Mouse (Mus musculus): ENCODE results near the gene Dnah3. TPM values are rescaled to one million over a fixed set of nuclear protein-coding genes. Genes with fewer than 3 reads are reported as not detected.

Gene Dnah3
- polyA plus RNA-seq, 1 experiment from 2014 or later = not detected

GRCm38 (mm10) chr7:119894818-119895544 lies 200.1 kb downstream of the Dnah3 start:
- under 1% methylated on average over 14 of the region's 15 CpGs for WGBS
- ATAC-seq (ENCODE audit: low FRiP score, low TSS enrichment) = peak; percentile 73
- Histone ChIP-seq H3K9me3 (ENCODE audit: low read length) (no peaks in the 10 kb centered on the region), H3K9ac (replicated peaks; ENCODE audit: low read length) (peak overlapping the region; percentile 82), H3K36me3 (ENCODE audit: insufficient read depth, low read length) (no peaks in the 10 kb centered on the region), H3K27ac (ENCODE audit: low read length) (peak overlapping the region; percentile 75), H3K27me3 (ENCODE audit: insufficient read depth, low read length) (no peaks in the 10 kb centered on the region), H3K4me3 (ENCODE audit: low read length) (peak overlapping the region; percentile 73), H3K4me2 (replicated peaks; ENCODE audit: low read depth, low read length) (peak overlapping the region; percentile 61), H3K4me1 (ENCODE audit: insufficient read depth, low read length) (peaks cover 19% of the 10 kb centered on the region)

GRCm38 (mm10) chr7:119892742-119893141 lies 202.3 kb downstream of the Dnah3 start:
- H3K27me3 ChIP-seq (ENCODE audit: insufficient read depth, low read length) = no peaks in the 10 kb centered on the region
- no peaks in the 10 kb centered on the region for H3K36me3 ChIP-seq (ENCODE audit: insufficient read depth, low read length)
- WGBS = 98% methylated on average over 4 of the region's 4 CpGs
- H3K4me1 ChIP-seq (ENCODE audit: insufficient read depth, low read length) = peaks cover 19% of the 10 kb centered on the region
- no peak for ATAC-seq (ENCODE audit: low FRiP score, low TSS enrichment)
- H3K9ac ChIP-seq (replicated peaks; ENCODE audit: low read length) = no peak overlapping the region
- H3K9me3 ChIP-seq (ENCODE audit: low read length) = no peaks in the 10 kb centered on the region
- H3K4me2 ChIP-seq (replicated peaks; ENCODE audit: low read depth, low read length) = no peak overlapping the region
- no peak overlapping the region for H3K27ac ChIP-seq (ENCODE audit: low read length)
- no peak overlapping the region for H3K4me3 ChIP-seq (ENCODE audit: low read length)

- Histone ChIP-seq H3K4me2 (replicated peaks; ENCODE audit: low read depth, low read length) (no peak overlapping the region), H3K4me1 (ENCODE audit: insufficient read depth, low read length) (peaks cover 19% of the 10 kb centered on the region), H3K27ac (ENCODE audit: low read length) (no peak overlapping the region), H3K27me3 (ENCODE audit: insufficient read depth, low read length) (no peaks in the 10 kb centered on the region), H3K4me3 (ENCODE audit: low read length) (no peak overlapping the region), H3K9me3 (ENCODE audit: low read length) (no peaks in the 10 kb centered on the region), H3K36me3 (ENCODE audit: insufficient read depth, low read length) (no peaks in the 10 kb centered on the region), H3K9ac (replicated peaks; ENCODE audit: low read length) (no peak overlapping the region)
- 89% methylated on average over 1 of the region's 1 CpGs for WGBS
- ATAC-seq (ENCODE audit: low FRiP score, low TSS enrichment) = no peak
Measured at GRCm38 (mm10) chr7:119892198-119892597, 202.9 kb downstream of the Dnah3 start.

- no peak overlapping the region for H3K4me2 ChIP-seq (replicated peaks; ENCODE audit: low read depth, low read length)
Measured at GRCm38 (mm10) chr7:119887887-119888286, 207.2 kb downstream of the Dnah3 start.

GRCm38 (mm10) chr7:119881229-119881628 lies 213.9 kb downstream of the Dnah3 start:
- Histone ChIP-seq H3K4me3 (ENCODE audit: low read length) (no peak overlapping the region), H3K36me3 (ENCODE audit: insufficient read depth, low read length) (no peaks in the 10 kb centered on the region), H3K4me2 (replicated peaks; ENCODE audit: low read depth, low read length) (no peak overlapping the region), H3K4me1 (ENCODE audit: insufficient read depth, low read length) (no peaks in the 10 kb centered on the region), H3K27me3 (ENCODE audit: insufficient read depth, low read length) (no peaks in the 10 kb centered on the region), H3K9ac (replicated peaks; ENCODE audit: low read length) (no peak overlapping the region), H3K27ac (ENCODE audit: low read length) (no peak overlapping the region), H3K9me3 (ENCODE audit: low read length) (no peaks in the 10 kb centered on the region)
- WGBS = 91% methylated on average over 2 of the region's 2 CpGs
- no peak for ATAC-seq (ENCODE audit: low FRiP score, low TSS enrichment)

More at GRCm38 (mm10) chr7:119887887-119888286, 207.2 kb downstream of the Dnah3 start:
- H3K36me3 ChIP-seq (ENCODE audit: insufficient read depth, low read length) = no peaks in the 10 kb centered on the region
- H3K27me3 ChIP-seq (ENCODE audit: insufficient read depth, low read length) = no peaks in the 10 kb centered on the region
- H3K9ac ChIP-seq (replicated peaks; ENCODE audit: low read length) = no peak overlapping the region
- no peak overlapping the region for H3K27ac ChIP-seq (ENCODE audit: low read length)
- 87% methylated on average over 4 of the region's 4 CpGs for whole genome bisulfite sequencing
- no peaks in the 10 kb centered on the region for H3K4me1 ChIP-seq (ENCODE audit: insufficient read depth, low read length)
- H3K4me3 ChIP-seq (ENCODE audit: low read length) = no peak overlapping the region
- H3K9me3 ChIP-seq (ENCODE audit: low read length) = no peaks in the 10 kb centered on the region
- ATAC-seq (ENCODE audit: low FRiP score, low TSS enrichment) = no peak

- no peak overlapping the region for H3K4me2 ChIP-seq (replicated peaks; ENCODE audit: low read depth, low read length)
- H3K4me1 ChIP-seq (ENCODE audit: insufficient read depth, low read length) = no peaks in the 10 kb centered on the region; the same call in 1 of the 2 replicates
- H3K27me3 ChIP-seq (ENCODE audit: insufficient read depth, low read length) = no peaks in the 10 kb centered on the region
- H3K4me3 ChIP-seq (ENCODE audit: low read length) = no peak overlapping the region
- no peaks in the 10 kb centered on the region for H3K36me3 ChIP-seq (ENCODE audit: insufficient read depth, low read length)
- H3K9me3 ChIP-seq (ENCODE audit: low read length) = no peaks in the 10 kb centered on the region
- WGBS = 90% methylated on average over 5 of the region's 5 CpGs
- no peak overlapping the region for H3K9ac ChIP-seq (replicated peaks; ENCODE audit: low read length)
- no peak overlapping the region for H3K27ac ChIP-seq (ENCODE audit: low read length)
- no peak for ATAC-seq (ENCODE audit: low FRiP score, low TSS enrichment)
Measured at GRCm38 (mm10) chr7:119880345-119880744, 214.7 kb downstream of the Dnah3 start.

- no peaks in the 10 kb centered on the region; the same call in 1 of the 2 replicates for H3K4me1 ChIP-seq (ENCODE audit: insufficient read depth, low read length)
- WGBS = 90% methylated on average over 4 of the region's 4 CpGs
- H3K9me3 ChIP-seq (ENCODE audit: low read length) = no peaks in the 10 kb centered on the region
- no peak overlapping the region for H3K4me3 ChIP-seq (ENCODE audit: low read length)
- H3K27me3 ChIP-seq (ENCODE audit: insufficient read depth, low read length) = no peaks in the 10 kb centered on the region
- no peak overlapping the region for H3K9ac ChIP-seq (replicated peaks; ENCODE audit: low read length)
- H3K27ac ChIP-seq (ENCODE audit: low read length) = no peak overlapping the region
- no peaks in the 10 kb centered on the region for H3K36me3 ChIP-seq (ENCODE audit: insufficient read depth, low read length)
- ATAC-seq (ENCODE audit: low FRiP score, low TSS enrichment) = no peak
- no peak overlapping the region for H3K4me2 ChIP-seq (replicated peaks; ENCODE audit: low read depth, low read length)
Measured at GRCm38 (mm10) chr7:119879171-119879570, 215.9 kb downstream of the Dnah3 start.

GRCm38 (mm10) chr7:119875776-119876440 lies 219.2 kb downstream of the Dnah3 start:
- no peak for ATAC-seq (ENCODE audit: low FRiP score, low TSS enrichment)
- no peak overlapping the region for H3K27ac ChIP-seq (ENCODE audit: low read length)
- 58% methylated on average over 3 of the region's 3 CpGs for WGBS
- no peaks in the 10 kb centered on the region for H3K9me3 ChIP-seq (ENCODE audit: low read length)
- H3K9ac ChIP-seq (replicated peaks; ENCODE audit: low read length) = no peak overlapping the region
- H3K27me3 ChIP-seq (ENCODE audit: insufficient read depth, low read length) = no peaks in the 10 kb centered on the region
- H3K4me1 ChIP-seq (ENCODE audit: insufficient read depth, low read length) = peaks cover 2% of the 10 kb centered on the region; the same call in 1 of the 2 replicates
- H3K36me3 ChIP-seq (ENCODE audit: insufficient read depth, low read length) = no peaks in the 10 kb centered on the region
- H3K4me2 ChIP-seq (replicated peaks; ENCODE audit: low read depth, low read length) = no peak overlapping the region
- no peak overlapping the region for H3K4me3 ChIP-seq (ENCODE audit: low read length)

- no peak overlapping the region for H3K4me2 ChIP-seq (replicated peaks; ENCODE audit: low read depth, low read length)
- H3K27ac ChIP-seq (ENCODE audit: low read length) = no peak overlapping the region
- H3K9me3 ChIP-seq (ENCODE audit: low read length) = no peaks in the 10 kb centered on the region
- no peaks in the 10 kb centered on the region for H3K27me3 ChIP-seq (ENCODE audit: insufficient read depth, low read length)
- WGBS = 71% methylated on average over 2 of the region's 2 CpGs
- no peak overlapping the region for H3K4me3 ChIP-seq (ENCODE audit: low read length)
- H3K36me3 ChIP-seq (ENCODE audit: insufficient read depth, low read length) = no peaks in the 10 kb centered on the region
- H3K4me1 ChIP-seq (ENCODE audit: insufficient read depth, low read length) = peaks cover 3% of the 10 kb centered on the region; the same call in 1 of the 2 replicates
- no peak for ATAC-seq (ENCODE audit: low FRiP score, low TSS enrichment)
- no peak overlapping the region for H3K9ac ChIP-seq (replicated peaks; ENCODE audit: low read length)
Measured at GRCm38 (mm10) chr7:119873050-119873449, 222.0 kb downstream of the Dnah3 start.
